Mouse (Mus musculus) MEL (cell line): ENCODE data around the gene Rab5b. TPM values are rescaled to one million over a fixed set of nuclear protein-coding genes. Genes with fewer than 3 reads are reported as not detected.
"Not testable (repeated sequence)": the region's sequence is repeated elsewhere in the genome, so short reads cannot be mapped to it uniquely, and the experiment has no call there.

ENCODE experiments used
- DNase-seq: peaks from one replicate; pipeline ENCODE4 v3.0.0; 2011; ENCODE audit warnings: low read depth, low spot score
- H3K27ac ChIP-seq: 2 replicates; pipeline ENCODE4 v1.5.1; 2012; ENCODE audit warnings: low read depth, mild to moderate bottlenecking, control low read depth, low read length, moderate library complexity; ENCODE audit not compliant: control insufficient read depth
- H3K27me3 ChIP-seq, 2 experiments: fragments of 150-350 bp in 1 of 2; sonication (generic) in 1 of 2; 2 replicates each; pipeline ENCODE4 v1.6.1; 2012; ENCODE audit warnings: low read length in 2 of 2, mild to moderate bottlenecking in 2 of 2, improper control_type of control experiment in 1 of 2, moderate library complexity in 1 of 2; ENCODE audit not compliant: insufficient read depth in 2 of 2, control insufficient read depth in 1 of 2
- H3K36me3 ChIP-seq, 2 experiments: 2 replicates each; pipeline ENCODE4 v1.6.1; 2012 to 2014; ENCODE audit warnings: low read length in 2 of 2, improper control_type of control experiment in 1 of 2, inconsistent platforms in 1 of 2, mild to moderate bottlenecking in 1 of 2; ENCODE audit not compliant: insufficient read depth in 2 of 2, control insufficient read depth in 1 of 2
- H3K4me1 ChIP-seq, 2 experiments: fragments of 150-350 bp in 1 of 2; sonication (generic) in 1 of 2; 2 replicates each; pipeline ENCODE4 v1.6.1; 2012; ENCODE audit warnings: low read length in 2 of 2, improper control_type of control experiment in 1 of 2, mild to moderate bottlenecking in 1 of 2; ENCODE audit not compliant: insufficient read depth in 2 of 2, control insufficient read depth in 1 of 2
- H3K4me3 ChIP-seq, 2 experiments: fragments of 150-350 bp in 1 of 2; sonication (generic) in 1 of 2; 2 replicates each; pipeline ENCODE4 v1.5.1; 2012; ENCODE audit warnings: low read depth in 2 of 2, low read length in 2 of 2, mild to moderate bottlenecking in 2 of 2, moderate library complexity in 2 of 2, control low read depth in 1 of 2, improper control_type of control experiment in 1 of 2; ENCODE audit not compliant: control insufficient read depth in 1 of 2, insufficient read depth in 1 of 2
- H3K79me2 ChIP-seq: 2 replicates; pipeline ENCODE4 v1.6.1; 2012; ENCODE audit warnings: mild to moderate bottlenecking, low read length, moderate library complexity; ENCODE audit not compliant: control insufficient read depth, poor library complexity, insufficient read depth
- H3K9ac ChIP-seq: 2 replicates; pipeline ENCODE4 v1.6.1; 2012; ENCODE audit warnings: low read depth, mild to moderate bottlenecking, control low read depth, low read length, moderate library complexity; ENCODE audit not compliant: control insufficient read depth, poor library complexity, severe bottlenecking
- H3K9me3 ChIP-seq: fragments of 150-350 bp; sonication (generic); replicated peaks from 2 replicates; pipeline ENCODE4 v1.6.1; 2012; ENCODE audit warnings: mild to moderate bottlenecking, low read length, improper control_type of control experiment, moderate library complexity; ENCODE audit not compliant: insufficient read depth
- CHD2 ChIP-seq: IDR thresholded peaks from 2 replicates; pipeline ENCODE4 v1.6.1; 2011; ENCODE audit warnings: low read length, improper control_type of control experiment
- ELF1 ChIP-seq: IDR thresholded peaks from 2 replicates; pipeline ENCODE4 v1.6.1; 2014; ENCODE audit warnings: low read depth, mild to moderate bottlenecking, inconsistent platforms, low read length, improper control_type of control experiment, moderate library complexity
- ETS1 ChIP-seq: IDR thresholded peaks from 2 replicates; pipeline ENCODE4 v1.6.1; 2012; ENCODE audit warnings: low read depth, mild to moderate bottlenecking, inconsistent platforms, low read length, improper control_type of control experiment, moderate library complexity
- GABPA ChIP-seq: IDR thresholded peaks from 2 replicates; pipeline ENCODE4 v1.6.1; 2012; ENCODE audit warnings: low read depth, mild to moderate bottlenecking, inconsistent platforms, low read length, improper control_type of control experiment, moderate library complexity
- KAT2A ChIP-seq: conservative IDR thresholded peaks from 2 replicates; pipeline ENCODE4 v1.6.1; 2012; ENCODE audit warnings: low read depth, low read length, improper control_type of control experiment, inconsistent platforms
- MAX ChIP-seq: IDR thresholded peaks from 2 replicates; pipeline ENCODE4 v1.6.1; 2011; ENCODE audit warnings: low read length, improper control_type of control experiment
- MYB ChIP-seq: IDR thresholded peaks from 2 replicates; pipeline ENCODE4 v1.6.1; 2011; ENCODE audit warnings: mild to moderate bottlenecking, low read depth, low read length, improper control_type of control experiment
- MYC ChIP-seq: IDR thresholded peaks from 2 replicates; pipeline ENCODE4 v1.6.1; 2011; ENCODE audit warnings: low read depth, mild to moderate bottlenecking, low read length, improper control_type of control experiment, moderate library complexity
- POLR2A ChIP-seq, 2 experiments: IDR thresholded peaks; 2 replicates each; pipeline ENCODE4 v1.6.1; 2011 to 2012; ENCODE audit warnings: low read length in 2 of 2, mild to moderate bottlenecking in 2 of 2, control low read depth in 1 of 2, improper control_type of control experiment in 1 of 2, low read depth in 1 of 2, moderate library complexity in 1 of 2; ENCODE audit not compliant: control insufficient read depth in 1 of 2, insufficient read depth in 1 of 2, poor library complexity in 1 of 2
- POLR2AphosphoS2 ChIP-seq: IDR thresholded peaks from 2 replicates; pipeline ENCODE4 v1.6.1; 2011; ENCODE audit warnings: low read length, improper control_type of control experiment
- RCOR1 ChIP-seq: IDR thresholded peaks from 2 replicates; pipeline ENCODE4 v1.6.1; 2012; ENCODE audit warnings: low read depth, mild to moderate bottlenecking, inconsistent platforms, low read length, improper control_type of control experiment
- SIN3A ChIP-seq: IDR thresholded peaks from 2 replicates; pipeline ENCODE4 v1.6.1; 2012; ENCODE audit warnings: low read length, improper control_type of control experiment, inconsistent platforms
- SMC3 ChIP-seq: IDR thresholded peaks from 2 replicates; pipeline ENCODE4 v1.6.1; 2011; ENCODE audit warnings: low read depth, low read length, improper control_type of control experiment
- UBTF ChIP-seq: IDR thresholded peaks from 2 replicates; pipeline ENCODE4 v1.6.1; 2012; ENCODE audit warnings: low read depth, mild to moderate bottlenecking, inconsistent platforms, low read length, improper control_type of control experiment, moderate library complexity, borderline replicate concordance; ENCODE audit not compliant: insufficient read depth
- ZC3H11A ChIP-seq: IDR thresholded peaks from 2 replicates; pipeline ENCODE4 v1.6.1; 2012; ENCODE audit warnings: low read depth, mild to moderate bottlenecking, inconsistent platforms, low read length, improper control_type of control experiment
- ZKSCAN1 ChIP-seq: IDR thresholded peaks from 2 replicates; pipeline ENCODE4 v1.6.1; 2012; ENCODE audit warnings: low read depth, mild to moderate bottlenecking, inconsistent platforms, low read length, improper control_type of control experiment, moderate library complexity
- ZMIZ1 ChIP-seq: IDR thresholded peaks from 2 replicates; pipeline ENCODE4 v1.6.1; 2012; ENCODE audit warnings: low read depth, mild to moderate bottlenecking, inconsistent platforms, low read length, improper control_type of control experiment, moderate library complexity
- ZNF384 ChIP-seq: IDR thresholded peaks from 2 replicates; pipeline ENCODE4 v1.6.1; 2012; ENCODE audit warnings: low read depth, mild to moderate bottlenecking, inconsistent platforms, low read length, improper control_type of control experiment
- polyA plus RNA-seq, 2 experiments: library from polyadenylated mRNA; stranded (reverse) in 1 of 2; unstranded in 1 of 2; fragments of >175 nt in 1 of 2; fragments of >200 nt in 1 of 2; gene quantifications; 2 replicates each; pipeline versions ENCODE4 v1.2.1 to v1.2.4; 2012; ENCODE audit warnings: low replicate concordance in 2 of 2, low read depth in 1 of 2; ENCODE audit not compliant: insufficient read length in 2 of 2, insufficient read depth in 1 of 2, missing spikeins in 1 of 2
- total RNA-seq: library from RNA; depleted of rRNA; stranded (reverse); fragments of 300-350 nt; gene quantifications from 2 replicates; pipeline ENCODE4 v1.2.3, GENCODE M21; 2012

The Rab5b gene
- total and polyA plus RNA-seq, 3 experiments = 18.7 to 45.7 (median 23.3) TPM

DNA sequence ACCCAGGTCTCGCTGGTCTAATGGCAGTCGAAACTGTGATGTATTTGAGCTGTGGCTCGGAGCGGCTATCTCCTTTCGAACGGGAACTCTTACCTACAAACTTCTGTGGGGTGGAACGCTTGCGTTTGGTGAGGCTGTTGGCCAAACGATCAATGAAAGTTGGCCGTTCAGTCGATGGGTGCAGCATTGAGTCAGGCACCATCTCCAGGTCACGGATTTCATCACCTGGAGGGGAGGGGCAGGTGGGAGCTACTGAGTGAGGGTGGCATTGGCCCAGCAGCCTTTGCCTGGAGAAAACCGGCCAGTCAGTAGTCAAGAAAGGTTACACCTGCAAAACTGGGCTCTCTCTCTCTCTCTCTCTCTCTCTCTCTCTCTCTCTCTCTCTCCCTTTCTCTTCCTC, 60.4 kb downstream of the Rab5b start:
- H3K4me1 ChIP-seq = peaks cover 0 to 3% of the 10 kb centered on the region in 2 experiments; a peak in 1 of 4 replicates
- no peak for DNase-seq
- H3K4me3 ChIP-seq = no peak overlapping the region
- no peaks in the 10 kb centered on the region for H3K79me2 ChIP-seq
- peaks cover 5 to 11% of the 10 kb centered on the region in 2 experiments for H3K27me3 ChIP-seq
- no peak overlapping the region for H3K27ac ChIP-seq
- H3K36me3 ChIP-seq = no peaks in the 10 kb centered on the region
- H3K9me3 ChIP-seq = no peaks in the 10 kb centered on the region
- H3K9ac ChIP-seq = no peak overlapping the region
- no peak for TF ChIP-seq SIN3A
- TF ChIP-seq ZKSCAN1 = no peak
- no peak for TF ChIP-seq POLR2A (IDR thresholded peaks at IDR 0.05; ENCODE audit: control insufficient read depth in 1 of 2, insufficient read depth in 1 of 2, low read depth in 1 of 2, low read length in 2 of 2, poor library complexity in 1 of 2)
- TF ChIP-seq MAX = no peak
- no peak for TF ChIP-seq RCOR1
- TF ChIP-seq ZNF384 = no peak
- no peak for TF ChIP-seq SMC3
- TF ChIP-seq ZMIZ1 = no peak
- no peak for TF ChIP-seq ZC3H11A
- no peak for TF ChIP-seq MYB
- no peak for TF ChIP-seq GABPA
- TF ChIP-seq MYC = no peak
- TF ChIP-seq POLR2AphosphoS2 = no peak
- no peak for TF ChIP-seq CHD2
- no peak for TF ChIP-seq ELF1

DNA sequence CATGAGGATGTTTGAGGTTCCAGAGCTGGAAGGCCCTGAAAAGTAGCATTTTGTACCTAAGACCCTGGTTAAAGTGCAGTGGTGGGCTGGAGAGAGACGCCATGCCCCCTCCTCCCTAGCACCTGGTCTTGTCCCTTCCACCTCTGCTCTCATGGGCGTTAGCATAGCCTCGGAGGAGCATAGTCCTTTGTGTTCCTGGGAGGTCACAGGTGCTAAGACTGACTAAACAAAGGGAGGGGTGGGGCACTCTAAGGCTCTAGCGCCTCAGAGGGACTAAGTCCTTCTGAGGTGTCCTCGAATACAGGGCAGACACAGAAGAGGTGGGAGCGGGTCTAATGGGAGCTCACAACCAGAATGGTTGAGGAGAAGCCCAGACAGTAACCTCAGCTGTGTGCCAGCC, 64.5 kb downstream of the Rab5b start:
- Histone ChIP-seq H3K4me1 (peaks cover 0 to 7% of the 10 kb centered on the region in 2 experiments; a peak in 2 of 4 replicates), H3K9me3 (no peaks in the 10 kb centered on the region), H3K27me3 (peaks cover 5 to 12% of the 10 kb centered on the region in 2 experiments), H3K79me2 (no peaks in the 10 kb centered on the region), H3K4me3 (no peak overlapping the region), H3K36me3 (peaks cover 0 to 9% of the 10 kb centered on the region in 2 experiments; a peak in 2 of 4 replicates), H3K9ac (no peak overlapping the region), H3K27ac (no peak overlapping the region)
- DNase-seq = no peak
- TF ChIP-seq UBTF (no peak), ETS1 (no peak), KAT2A (no peak)

DNA sequence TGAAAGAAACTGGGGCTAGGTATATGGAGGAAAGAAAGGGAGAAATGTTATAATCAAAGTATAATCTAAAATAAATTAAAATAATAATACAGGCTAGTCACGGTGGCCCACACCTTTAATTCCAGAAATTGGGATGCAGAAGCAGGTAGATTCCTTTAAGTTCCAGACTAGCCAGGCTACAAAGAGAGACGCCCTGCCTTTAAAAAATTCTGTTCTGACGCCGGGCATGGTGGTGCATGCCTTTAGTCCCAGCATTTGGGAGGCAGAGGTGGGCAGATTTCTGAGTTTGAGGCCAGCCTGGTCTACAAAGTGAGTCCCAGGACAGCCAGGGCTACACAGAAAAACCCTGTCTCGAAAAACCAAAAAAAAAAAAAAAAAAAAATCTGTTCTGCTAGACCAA, 65.8 kb downstream of the Rab5b start:
- H3K27ac ChIP-seq, H3K36me3 ChIP-seq, H3K9me3 ChIP-seq, DNase-seq, H3K27me3 ChIP-seq, H3K4me1 ChIP-seq, H3K79me2 ChIP-seq, H3K4me3 ChIP-seq, H3K9ac ChIP-seq: not testable (repeated sequence)
